Mouse (Mus musculus): ENCODE data around the gene Astn1. TPM values are rescaled to one million over a fixed set of nuclear protein-coding genes. Genes with fewer than 3 reads are reported as not detected.

Gene Astn1
- 1.0 and 1.1 TPM in 2 replicates for polyA plus RNA-seq (2014; fragmentation: Nextera tagmentation; extraction: Ambion mirVana)

DNA sequence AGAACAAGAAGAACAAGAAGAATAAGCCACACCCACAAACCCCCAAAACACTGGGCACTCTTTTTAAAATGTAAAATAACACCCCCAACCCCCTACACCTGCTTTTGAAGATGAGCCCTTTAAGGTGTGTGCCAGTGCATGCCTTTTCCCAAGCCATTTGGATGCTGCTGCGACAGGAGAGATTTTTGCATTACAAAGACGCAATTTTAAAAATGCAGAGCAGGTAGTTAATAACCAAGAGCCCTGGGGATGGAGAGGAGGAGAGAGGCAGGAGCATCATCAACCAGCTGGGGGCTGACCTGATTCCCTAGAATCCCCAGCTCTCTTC is at the start of gene Astn1:
Gene Astn1, plus strand, starts transcription at position 310 of the 328 bp plus-strand sequence.
- no peaks in the 10 kb centered on the region for H3K36me3 ChIP-seq (ENCODE audit: control insufficient read depth, insufficient read depth, low read length)
- no peak within 1 kb of the TSS for H3K27ac ChIP-seq (replicated peaks in 1 of 2; ENCODE audit: control insufficient read depth in 1 of 2, insufficient read depth in 1 of 2, low read depth in 2 of 2, low read length in 2 of 2)
- H3K4me3 ChIP-seq (ENCODE audit: control insufficient read depth in 1 of 2, insufficient read depth in 1 of 2, low read depth in 1 of 2, low read length in 2 of 2) = peak within 1 kb of the TSS; percentile 33 to 35
- no peak for ATAC-seq (ENCODE audit: insufficient number of reproducible peaks, insufficient read depth, low FRiP score, low read depth)
- 0 out of 2 replicates have a peak within 1 kb of the TSS, but pooled peaks have one; percentile 21 for H3K9ac ChIP-seq (ENCODE audit: low read length)
- H3K4me1 ChIP-seq (ENCODE audit: control insufficient read depth in 2 of 2, insufficient read depth in 2 of 2, low read length in 2 of 2) = peaks cover 3 to 6% of the 10 kb centered on the region in 2 experiments; a peak in 3 of 4 replicates
- H3K4me2 ChIP-seq (ENCODE audit: low read length) = peak within 1 kb of the TSS; percentile 68
- no peaks in the 10 kb centered on the region for H3K9me3 ChIP-seq (ENCODE audit: control insufficient read depth, low read length)
- WGBS = 7% methylated on average over 2 of the region's 2 CpGs
- H3K27me3 ChIP-seq (ENCODE audit: control insufficient read depth, insufficient read depth, low read length) = peaks cover 42% of the 10 kb centered on the region

DNA sequence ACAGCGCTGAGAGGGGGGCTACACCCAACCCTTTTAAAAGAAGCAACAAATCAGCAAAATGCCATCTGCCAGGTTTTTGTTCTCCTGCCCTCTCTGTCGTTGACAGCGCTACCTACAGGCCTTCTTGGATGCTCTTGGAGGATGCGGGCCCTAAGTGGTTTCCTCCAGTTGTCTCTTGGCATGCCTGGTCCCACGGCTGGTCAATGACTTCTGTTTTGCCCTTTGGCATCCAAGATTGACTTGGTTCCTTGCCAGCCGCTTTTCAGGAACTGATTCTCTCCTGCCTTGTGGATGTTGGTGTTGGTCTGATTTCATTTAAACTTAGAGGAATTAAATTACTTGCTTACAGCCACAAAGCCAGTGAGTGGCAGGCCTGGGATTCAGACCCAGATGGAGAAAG is 38.7 kb upstream of the Astn1 start:
- Histone ChIP-seq H3K27me3 (ENCODE audit: control insufficient read depth, insufficient read depth, low read length) (no peaks in the 10 kb centered on the region), H3K27ac (replicated peaks in 1 of 2; ENCODE audit: control insufficient read depth in 1 of 2, insufficient read depth in 1 of 2, low read depth in 2 of 2, low read length in 2 of 2) (no peak overlapping the region), H3K9me3 (ENCODE audit: control insufficient read depth, low read length) (no peaks in the 10 kb centered on the region), H3K36me3 (ENCODE audit: control insufficient read depth, insufficient read depth, low read length) (no peaks in the 10 kb centered on the region), H3K4me2 (ENCODE audit: low read length) (no peak overlapping the region), H3K4me3 (ENCODE audit: control insufficient read depth in 1 of 2, insufficient read depth in 1 of 2, low read depth in 1 of 2, low read length in 2 of 2) (no peak overlapping the region), H3K9ac (ENCODE audit: low read length) (no peak overlapping the region), H3K4me1 (ENCODE audit: control insufficient read depth in 2 of 2, insufficient read depth in 2 of 2, low read length in 2 of 2) (no peaks in the 10 kb centered on the region)
- ATAC-seq (ENCODE audit: insufficient number of reproducible peaks, insufficient read depth, low FRiP score, low read depth) = no peak
- WGBS = 82% methylated on average over 6 of the region's 6 CpGs

DNA sequence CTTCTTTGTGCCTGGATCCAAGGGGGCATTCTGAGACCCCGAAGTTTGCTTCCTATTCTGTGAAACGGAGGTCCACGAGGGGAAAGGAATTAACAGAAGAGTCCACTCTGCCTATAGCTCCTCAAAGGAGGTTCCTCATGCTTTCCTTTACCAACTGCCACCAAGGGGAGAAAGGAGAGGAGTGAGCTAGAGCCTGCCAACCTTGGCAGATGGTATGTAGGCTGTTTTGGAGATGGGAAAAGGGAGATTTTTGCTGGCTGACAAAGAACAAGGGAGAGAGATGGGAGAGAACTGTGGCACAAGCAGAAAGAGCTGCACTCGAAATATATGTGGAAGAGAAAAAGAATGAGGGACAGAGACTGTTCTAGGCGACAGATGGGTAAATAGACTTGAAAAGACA is 33.9 kb upstream of the Astn1 start:
- H3K4me1 ChIP-seq (ENCODE audit: control insufficient read depth in 2 of 2, insufficient read depth in 2 of 2, low read length in 2 of 2) = no peaks in the 10 kb centered on the region
- no peak overlapping the region for H3K27ac ChIP-seq (replicated peaks in 1 of 2; ENCODE audit: control insufficient read depth in 1 of 2, insufficient read depth in 1 of 2, low read depth in 2 of 2, low read length in 2 of 2)
- H3K36me3 ChIP-seq (ENCODE audit: control insufficient read depth, insufficient read depth, low read length) = no peaks in the 10 kb centered on the region
- H3K9me3 ChIP-seq (ENCODE audit: control insufficient read depth, low read length) = no peaks in the 10 kb centered on the region
- H3K27me3 ChIP-seq (ENCODE audit: control insufficient read depth, insufficient read depth, low read length) = no peaks in the 10 kb centered on the region
- H3K9ac ChIP-seq (ENCODE audit: low read length) = no peak overlapping the region
- ATAC-seq (ENCODE audit: insufficient number of reproducible peaks, insufficient read depth, low FRiP score, low read depth) = no peak
- 67% methylated on average over 5 of the region's 5 CpGs for WGBS
- H3K4me3 ChIP-seq (ENCODE audit: control insufficient read depth in 1 of 2, insufficient read depth in 1 of 2, low read depth in 1 of 2, low read length in 2 of 2) = no peak overlapping the region
- H3K4me2 ChIP-seq (ENCODE audit: low read length) = no peak overlapping the region

DNA sequence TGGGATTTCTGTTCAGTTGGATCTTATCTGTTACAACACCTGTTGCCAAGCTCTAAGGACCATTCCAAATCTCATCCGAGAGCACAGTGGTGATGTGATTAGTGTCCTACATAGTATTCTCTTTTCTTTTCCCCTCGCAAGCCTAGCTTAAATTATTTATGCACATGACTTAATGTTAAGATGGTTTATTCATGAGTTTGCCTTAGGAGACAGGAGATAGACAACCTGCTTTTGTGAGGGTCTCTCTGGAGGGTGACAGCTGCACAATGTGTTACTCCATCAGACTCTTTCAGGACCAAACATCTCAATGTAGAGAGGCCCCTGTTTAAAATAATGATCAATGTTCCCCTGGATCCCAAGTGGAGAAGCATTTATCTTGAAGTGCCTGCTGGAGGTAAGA is 33.2 kb upstream of the Astn1 start:
- ATAC-seq (ENCODE audit: insufficient number of reproducible peaks, insufficient read depth, low FRiP score, low read depth) = no peak
- no peaks in the 10 kb centered on the region for H3K36me3 ChIP-seq (ENCODE audit: control insufficient read depth, insufficient read depth, low read length)
- H3K9me3 ChIP-seq (ENCODE audit: control insufficient read depth, low read length) = no peaks in the 10 kb centered on the region
- no peak overlapping the region for H3K4me2 ChIP-seq (ENCODE audit: low read length)
- WGBS = 77% methylated on average over 2 of the region's 2 CpGs
- H3K4me3 ChIP-seq (ENCODE audit: control insufficient read depth in 1 of 2, insufficient read depth in 1 of 2, low read depth in 1 of 2, low read length in 2 of 2) = no peak overlapping the region
- no peak overlapping the region for H3K9ac ChIP-seq (ENCODE audit: low read length)
- H3K4me1 ChIP-seq (ENCODE audit: control insufficient read depth in 2 of 2, insufficient read depth in 2 of 2, low read length in 2 of 2) = no peaks in the 10 kb centered on the region
- no peaks in the 10 kb centered on the region for H3K27me3 ChIP-seq (ENCODE audit: control insufficient read depth, insufficient read depth, low read length)
- no peak overlapping the region for H3K27ac ChIP-seq (replicated peaks in 1 of 2; ENCODE audit: control insufficient read depth in 1 of 2, insufficient read depth in 1 of 2, low read depth in 2 of 2, low read length in 2 of 2)

DNA sequence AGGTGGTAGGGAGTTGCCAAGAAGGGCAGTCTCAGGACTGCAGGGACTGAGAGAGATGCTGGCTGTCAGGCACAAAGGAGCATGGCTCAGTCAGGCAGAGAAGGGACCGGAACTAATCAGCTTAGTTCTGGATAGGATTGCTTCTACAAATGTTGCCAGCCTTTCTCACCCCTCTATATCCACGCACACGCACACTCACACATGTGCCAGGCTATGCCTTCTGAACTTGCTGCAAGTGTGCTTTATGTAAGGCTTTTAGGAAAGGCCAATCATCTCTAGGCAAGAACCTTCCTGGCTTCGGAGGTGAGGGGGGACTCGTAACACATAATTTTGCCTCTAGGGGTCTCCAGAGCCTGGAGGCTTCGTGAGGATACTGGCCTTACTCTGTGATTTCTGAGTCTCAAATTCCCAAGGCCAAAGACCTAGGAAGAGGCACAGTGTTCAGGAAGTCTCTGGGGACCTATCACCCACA is 18.8 kb upstream of the Astn1 start:
- Histone ChIP-seq H3K9me3 (ENCODE audit: control insufficient read depth, low read length) (no peaks in the 10 kb centered on the region), H3K36me3 (ENCODE audit: control insufficient read depth, insufficient read depth, low read length) (no peaks in the 10 kb centered on the region), H3K9ac (ENCODE audit: low read length) (no peak overlapping the region), H3K27ac (replicated peaks in 1 of 2; ENCODE audit: control insufficient read depth in 1 of 2, insufficient read depth in 1 of 2, low read depth in 2 of 2, low read length in 2 of 2) (no peak overlapping the region), H3K4me3 (ENCODE audit: control insufficient read depth in 1 of 2, insufficient read depth in 1 of 2, low read depth in 1 of 2, low read length in 2 of 2) (no peak overlapping the region), H3K4me2 (ENCODE audit: low read length) (no peak overlapping the region), H3K4me1 (ENCODE audit: control insufficient read depth in 2 of 2, insufficient read depth in 2 of 2, low read length in 2 of 2) (no peaks in the 10 kb centered on the region), H3K27me3 (ENCODE audit: control insufficient read depth, insufficient read depth, low read length) (no peaks in the 10 kb centered on the region)
- 49% methylated on average over 6 of the region's 6 CpGs for WGBS
- ATAC-seq (ENCODE audit: insufficient number of reproducible peaks, insufficient read depth, low FRiP score, low read depth) = no peak

DNA sequence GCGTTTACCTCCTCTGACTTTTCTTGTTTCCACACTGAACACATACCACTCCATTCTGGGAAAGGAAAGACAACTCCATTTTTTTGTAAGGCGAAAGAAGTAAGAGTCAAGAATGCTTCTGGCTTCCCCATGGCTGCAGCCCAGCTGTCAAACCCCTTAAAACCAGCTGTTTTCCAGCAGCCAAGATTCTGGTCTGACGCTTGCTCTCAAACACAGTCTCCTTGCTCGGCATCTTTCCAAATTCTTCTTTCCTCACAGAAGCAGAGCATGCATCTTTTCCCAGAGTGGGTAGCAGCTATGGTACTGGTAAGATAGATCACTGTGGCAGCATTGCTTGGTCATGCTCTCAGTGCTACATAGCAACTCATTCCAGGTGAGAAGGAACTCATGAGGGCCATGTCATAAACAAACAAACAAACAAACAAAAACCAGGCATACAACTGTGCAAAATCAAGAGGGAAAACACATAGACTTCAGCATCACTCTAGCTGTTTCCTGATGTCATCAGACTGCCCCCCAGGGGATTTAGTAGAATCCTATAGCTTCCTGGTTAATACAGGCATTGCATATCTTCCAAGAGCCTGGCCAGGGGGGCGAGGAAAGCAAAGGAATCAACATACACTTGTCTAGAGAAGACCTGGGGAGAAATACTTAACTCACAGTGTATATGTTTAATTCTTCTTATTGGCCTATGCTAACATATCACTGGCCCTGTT is 8.3 kb upstream of the Astn1 start:
- Histone ChIP-seq H3K9ac (ENCODE audit: low read length) (no peak overlapping the region), H3K4me1 (ENCODE audit: control insufficient read depth in 2 of 2, insufficient read depth in 2 of 2, low read length in 2 of 2) (peaks cover 2 to 5% of the 10 kb centered on the region in 2 experiments; a peak in 1 of 4 replicates), H3K27ac (replicated peaks in 1 of 2; ENCODE audit: control insufficient read depth in 1 of 2, insufficient read depth in 1 of 2, low read depth in 2 of 2, low read length in 2 of 2) (no peak overlapping the region), H3K9me3 (ENCODE audit: control insufficient read depth, low read length) (no peaks in the 10 kb centered on the region), H3K36me3 (ENCODE audit: control insufficient read depth, insufficient read depth, low read length) (no peaks in the 10 kb centered on the region), H3K4me2 (ENCODE audit: low read length) (no peak overlapping the region), H3K27me3 (ENCODE audit: control insufficient read depth, insufficient read depth, low read length) (peaks cover 38% of the 10 kb centered on the region), H3K4me3 (ENCODE audit: control insufficient read depth in 1 of 2, insufficient read depth in 1 of 2, low read depth in 1 of 2, low read length in 2 of 2) (no peak overlapping the region)
- whole genome bisulfite sequencing = 67% methylated on average over 5 of the region's 5 CpGs
- ATAC-seq (ENCODE audit: insufficient number of reproducible peaks, insufficient read depth, low FRiP score, low read depth) = no peak

DNA sequence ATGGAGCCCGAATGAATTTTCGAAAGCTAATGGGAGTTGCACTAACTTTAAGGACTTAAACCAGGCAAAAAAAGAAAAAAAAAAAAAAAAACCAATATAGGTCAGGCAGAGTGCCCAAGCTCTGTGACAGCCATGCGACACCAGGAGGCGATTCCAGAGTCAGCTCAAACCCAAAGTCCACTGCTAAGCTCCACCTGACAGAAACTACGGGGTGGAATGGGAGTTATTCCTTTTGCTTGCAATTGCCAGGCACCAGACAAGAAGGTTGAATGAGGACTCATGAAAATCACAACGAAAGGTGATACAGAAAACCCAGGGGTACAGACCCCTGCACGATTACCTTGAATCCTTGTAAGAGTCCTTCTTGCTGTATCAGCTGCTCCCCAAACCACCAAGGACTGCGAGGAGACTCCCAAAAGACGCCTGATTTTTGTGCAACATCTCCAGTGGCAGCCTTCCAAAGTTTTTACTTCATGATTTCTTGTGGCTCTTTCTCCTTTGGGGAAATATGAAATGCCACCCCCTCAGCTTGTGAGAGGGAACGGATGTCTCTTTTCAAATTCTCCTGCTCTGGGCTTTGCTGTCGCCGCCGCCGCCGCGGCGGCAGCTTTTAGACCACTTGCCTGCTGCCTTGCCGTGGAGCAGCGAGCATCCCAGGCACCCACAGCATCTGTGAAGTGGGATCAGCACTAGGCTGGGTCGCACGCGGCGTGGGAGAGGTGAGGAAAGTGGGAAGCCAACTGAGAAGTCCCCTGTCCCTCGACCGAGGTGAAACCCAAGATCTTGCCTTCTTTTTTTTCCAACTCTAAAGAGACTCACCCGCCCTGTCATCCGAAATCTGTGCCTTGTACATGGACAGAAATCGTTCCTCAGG is 6.7 kb upstream of the Astn1 start:
- 12% methylated on average over 28 of the region's 28 CpGs for WGBS
- peaks cover 48% of the 10 kb centered on the region for H3K27me3 ChIP-seq (ENCODE audit: control insufficient read depth, insufficient read depth, low read length)

More for the DNA sequence above, 6.7 kb upstream of the Astn1 start:
- peak overlapping the region; percentile 90 for H3K4me2 ChIP-seq (ENCODE audit: low read length)
- H3K4me1 ChIP-seq (ENCODE audit: control insufficient read depth in 2 of 2, insufficient read depth in 2 of 2, low read length in 2 of 2) = peaks cover 2 to 5% of the 10 kb centered on the region in 2 experiments; a peak in 1 of 4 replicates
- H3K4me3 ChIP-seq (ENCODE audit: control insufficient read depth in 1 of 2, insufficient read depth in 1 of 2, low read depth in 1 of 2, low read length in 2 of 2) = peak overlapping the region; percentile 56 to 58
- no peaks in the 10 kb centered on the region for H3K36me3 ChIP-seq (ENCODE audit: control insufficient read depth, insufficient read depth, low read length)
- H3K27ac ChIP-seq (replicated peaks in 1 of 2; ENCODE audit: control insufficient read depth in 1 of 2, insufficient read depth in 1 of 2, low read depth in 2 of 2, low read length in 2 of 2) = no peak overlapping the region
- H3K9me3 ChIP-seq (ENCODE audit: control insufficient read depth, low read length) = no peaks in the 10 kb centered on the region
- no peak for ATAC-seq (ENCODE audit: insufficient number of reproducible peaks, insufficient read depth, low FRiP score, low read depth)
- H3K9ac ChIP-seq (ENCODE audit: low read length) = peak overlapping the region; percentile 34; the same call in 1 of the 2 replicates

Measured in heart, embryonic 14.5 days (tissue).